Mouse (Mus musculus) T-helper 17 cell (primary cell): ENCODE data around the gene Cmtm3.
"Not testable (repeated sequence)": the region's sequence is repeated elsewhere in the genome, so short reads cannot be mapped to it uniquely, and the experiment has no call there.

Experiments
- in situ Hi-C, 2 experiments: fragments of 300-600 bp; cut with MboI, MseI; formaldehyde crosslinking; loops; 1 replicate in 1 of 2; 2 replicates in 1 of 2; pipeline ENCODE4 v1.15.1; 2025; ENCODE audit warnings: high pct_unique_total_duplicates in 2 of 2

The Cmtm3 gene

DNA sequence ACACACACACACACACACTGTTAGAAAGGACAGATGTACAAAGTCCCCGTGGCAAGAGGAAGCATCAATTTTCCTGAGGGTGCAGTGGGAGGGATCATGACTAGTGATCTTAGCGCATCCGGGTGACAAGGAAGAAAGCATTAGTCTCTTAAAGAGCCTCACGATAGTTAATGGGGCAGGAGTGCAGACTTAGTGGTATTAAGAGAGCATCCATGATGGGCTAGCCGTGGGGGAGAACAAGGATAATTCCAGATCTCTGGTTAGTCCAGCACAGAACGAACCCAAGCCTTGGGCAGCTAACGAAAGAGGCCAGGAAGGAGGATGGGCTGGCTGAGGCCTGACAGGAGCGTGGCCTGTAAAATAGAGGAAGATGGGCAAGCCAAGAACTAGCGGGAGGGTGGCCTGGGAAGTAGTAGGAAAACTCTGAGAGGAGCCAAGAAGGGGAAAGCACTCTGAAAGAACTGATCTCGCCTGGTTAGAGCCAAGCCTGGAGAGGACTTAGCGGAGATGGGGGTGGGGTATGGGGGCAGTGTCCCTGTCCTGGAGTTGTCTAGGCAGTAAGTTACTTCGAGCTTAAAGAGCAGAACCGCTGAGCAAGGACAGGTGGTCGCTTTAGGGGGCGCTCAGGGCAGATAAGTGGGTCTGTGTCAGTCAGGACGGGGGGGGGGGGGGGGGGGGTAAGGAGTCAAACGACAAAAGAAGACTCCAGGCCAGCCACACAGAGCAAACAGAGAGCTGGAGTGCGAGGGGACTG lies at the start of gene Cmtm3:
TSS of gene Cmtm3 (plus strand) at position 182 of the 754 bp plus-strand sequence.
- in situ Hi-C loops = no loop called here

DNA sequence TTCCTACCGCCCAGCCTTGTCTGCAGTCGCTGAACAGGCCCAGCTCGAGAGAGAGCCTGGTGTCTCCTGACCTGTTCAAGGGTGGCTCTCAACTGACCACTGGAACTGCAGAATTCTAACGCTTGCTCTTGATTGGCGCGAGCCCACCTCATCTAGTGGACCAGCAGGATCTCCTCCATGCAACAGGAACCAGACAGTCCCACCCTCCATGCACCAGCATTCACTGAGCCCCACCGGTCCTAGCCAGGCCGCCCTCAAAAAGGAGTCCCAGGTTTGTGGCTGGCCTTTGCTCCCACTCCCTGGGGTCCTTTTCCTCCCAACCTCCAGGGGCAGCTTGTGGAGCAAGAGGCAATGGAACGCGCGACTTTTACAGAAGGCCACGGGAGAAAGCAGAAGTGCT lies 46.1 kb upstream of the Cmtm3 start, which contains the start of gene Cmtm2a:
TSS of gene Cmtm2a (minus strand) at position 101 of the 400 bp plus-strand sequence.
- in situ Hi-C loops = not testable (repeated sequence)

DNA sequence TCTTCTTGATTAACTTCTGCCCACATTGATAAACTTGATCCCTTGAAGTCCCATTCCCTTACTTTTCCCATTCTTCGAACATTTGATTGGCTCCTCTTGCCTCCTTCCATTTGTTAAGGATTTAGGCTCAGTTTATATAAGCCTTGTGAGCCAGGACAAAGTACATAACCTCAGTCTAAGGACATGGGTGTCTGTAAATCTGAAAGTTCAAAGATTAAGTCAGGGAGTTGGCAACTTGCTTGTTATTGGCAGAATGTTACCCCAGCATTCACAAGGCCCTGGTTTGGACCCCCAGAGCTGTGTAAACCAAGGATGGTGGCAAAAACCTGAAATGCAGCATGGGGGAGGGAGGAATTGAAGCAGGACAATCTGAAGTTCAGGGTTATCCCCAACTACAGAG lies 44.8 kb upstream of the Cmtm3 start:
- in situ Hi-C loops = no loop called here

DNA sequence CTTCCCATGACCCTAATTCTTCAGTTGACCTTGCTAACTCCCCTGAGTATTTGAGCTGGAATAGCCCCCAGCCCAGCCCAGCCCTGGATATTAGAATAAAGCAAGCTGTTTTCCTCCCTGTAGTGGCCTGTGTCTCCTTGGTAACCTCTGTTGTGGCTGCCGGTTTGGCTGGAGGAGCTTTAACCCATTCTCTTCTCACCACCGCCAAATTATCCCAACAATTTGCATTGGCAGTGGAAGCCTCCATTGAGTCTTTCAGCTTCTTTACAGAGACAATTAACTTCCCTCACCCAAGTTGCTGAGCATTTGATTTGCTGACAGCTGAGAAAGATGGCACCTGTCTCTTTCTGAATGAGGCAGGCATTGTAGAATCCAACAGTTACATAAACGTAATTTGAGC lies 37.6 kb upstream of the Cmtm3 start:
- in situ Hi-C loops = not testable (repeated sequence)

DNA sequence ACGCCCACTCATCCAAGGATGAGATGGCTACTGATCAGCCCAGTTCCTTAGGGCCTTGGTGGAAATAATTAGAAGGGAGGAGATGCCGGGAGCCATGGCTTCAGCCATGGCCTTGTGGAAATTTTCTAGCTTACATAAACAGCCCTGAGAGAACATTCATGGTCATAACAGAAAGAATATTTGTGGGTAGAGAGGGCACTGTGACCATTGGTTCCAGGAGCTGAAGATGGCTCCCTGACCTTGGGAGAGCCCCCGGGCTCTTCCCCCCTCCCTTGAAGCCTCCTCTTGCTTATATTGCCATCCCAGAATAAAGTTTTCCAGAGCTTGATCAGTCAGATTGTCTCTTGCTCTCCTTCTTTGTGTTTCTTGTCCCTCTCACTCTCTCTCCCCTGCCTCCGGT lies 36.7 kb upstream of the Cmtm3 start:
- in situ Hi-C loops = not testable (repeated sequence)

DNA sequence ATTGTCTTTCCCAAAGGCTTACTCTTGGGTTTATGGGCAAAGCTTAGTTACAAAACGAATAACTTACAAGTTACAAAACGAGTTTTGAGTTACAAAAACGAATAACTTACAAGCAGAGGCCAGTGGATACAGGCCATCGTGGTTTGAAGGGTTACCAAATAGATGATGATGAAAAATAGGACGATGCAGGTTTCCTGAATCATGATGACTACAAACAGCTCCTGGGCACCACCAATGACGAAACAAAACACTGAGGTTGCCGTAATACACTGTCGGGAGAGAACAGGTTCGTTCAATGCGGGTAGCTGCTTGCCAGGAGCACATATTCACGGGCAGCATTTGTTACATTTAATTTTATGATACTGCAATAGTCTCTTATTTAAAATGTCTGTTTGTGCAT lies 34.2 kb upstream of the Cmtm3 start:
- in situ Hi-C loops = loop anchor here (5.0 kb wide), 1 partner anchor 38 kb away; no protein-coding TSS in a partner anchor

DNA sequence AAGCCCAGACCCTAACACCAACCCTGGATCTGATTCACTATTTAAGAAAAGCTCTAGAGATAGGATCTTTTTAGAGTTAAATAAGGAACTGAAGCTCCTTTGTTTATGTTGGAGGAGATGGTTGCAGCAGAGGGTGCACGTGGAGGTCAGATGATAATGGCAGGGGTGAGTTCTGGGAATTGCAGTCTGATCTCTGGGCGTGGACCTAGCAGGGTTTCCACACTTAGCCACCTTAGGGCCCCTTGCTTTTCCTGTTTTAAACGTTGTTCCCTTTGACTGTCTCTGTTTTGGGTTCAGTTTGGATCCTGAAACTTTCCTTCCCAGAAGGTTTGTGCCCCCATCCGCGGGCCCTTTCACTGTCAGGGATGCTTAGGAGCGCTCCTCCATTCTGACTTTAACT lies 30.9 kb upstream of the Cmtm3 start:
- in situ Hi-C loops = loop anchor here (5.0 kb wide), 1 partner anchor 41 kb away; no protein-coding TSS in a partner anchor

DNA sequence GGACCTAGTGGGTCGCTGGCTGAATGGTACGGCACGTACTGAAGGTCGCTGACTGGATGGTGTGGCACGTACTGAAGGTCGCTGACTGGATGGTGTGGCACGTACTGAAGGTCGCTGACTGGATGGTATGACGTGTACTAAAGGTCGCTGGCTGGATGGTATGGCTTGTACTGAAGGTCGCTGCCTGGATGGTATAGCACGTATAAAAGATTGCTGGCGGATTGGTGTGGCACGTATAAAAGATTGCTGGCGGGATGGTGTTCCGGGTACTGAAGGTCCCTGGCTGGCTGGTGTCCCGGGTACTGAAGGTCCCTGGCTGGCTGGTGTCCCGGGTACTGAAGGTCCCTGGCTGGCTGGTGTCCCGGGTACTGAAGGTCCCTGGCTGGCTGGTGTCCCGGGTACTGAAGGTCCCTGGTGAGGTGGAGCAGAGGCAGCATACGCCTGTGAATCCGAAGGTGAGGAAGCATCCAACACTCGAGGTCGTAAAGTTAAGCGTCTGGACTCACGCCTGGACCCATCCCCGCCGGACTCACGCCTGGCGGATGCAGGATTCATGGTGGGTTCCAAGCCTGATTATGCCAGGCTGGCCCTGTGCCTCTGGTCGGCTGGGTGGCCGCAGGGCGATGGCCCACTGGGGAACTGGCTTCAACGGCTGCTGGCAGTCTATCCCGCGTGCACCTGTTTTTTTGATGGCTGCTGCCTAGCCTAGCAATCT lies 29.6 kb upstream of the Cmtm3 start, which contains the start of the genes Gm45711 and Cmtm1:
TSS of gene Gm45711 (minus strand) at position 641 of the 715 bp plus-strand sequence.
TSS of gene Cmtm1 (minus strand) at position 705 of the 715 bp plus-strand sequence.
- in situ Hi-C loops = loop anchor here (5.0 kb wide), 1 partner anchor 42 kb away; no protein-coding TSS in a partner anchor

DNA sequence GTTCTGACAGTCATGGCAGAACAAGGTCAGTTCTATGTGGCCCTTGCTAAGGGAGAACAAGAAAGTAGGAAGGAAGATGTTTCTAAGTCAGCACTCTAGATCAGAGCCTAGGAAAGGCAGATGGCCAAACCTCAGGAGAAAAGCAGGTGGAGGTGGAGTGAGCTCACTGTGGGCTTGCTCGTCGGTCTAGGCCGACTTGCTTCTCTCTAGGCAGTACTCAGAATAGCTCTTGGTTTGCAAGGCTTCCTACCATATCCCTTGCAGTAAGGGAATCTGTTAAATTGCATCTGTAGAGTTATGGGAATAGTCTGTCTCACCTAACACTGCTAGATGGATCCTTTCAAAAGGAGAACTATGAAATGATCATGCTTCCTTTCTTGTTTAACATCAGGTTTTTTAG lies 27.2 kb upstream of the Cmtm3 start:
- in situ Hi-C loops = not testable (repeated sequence)

DNA sequence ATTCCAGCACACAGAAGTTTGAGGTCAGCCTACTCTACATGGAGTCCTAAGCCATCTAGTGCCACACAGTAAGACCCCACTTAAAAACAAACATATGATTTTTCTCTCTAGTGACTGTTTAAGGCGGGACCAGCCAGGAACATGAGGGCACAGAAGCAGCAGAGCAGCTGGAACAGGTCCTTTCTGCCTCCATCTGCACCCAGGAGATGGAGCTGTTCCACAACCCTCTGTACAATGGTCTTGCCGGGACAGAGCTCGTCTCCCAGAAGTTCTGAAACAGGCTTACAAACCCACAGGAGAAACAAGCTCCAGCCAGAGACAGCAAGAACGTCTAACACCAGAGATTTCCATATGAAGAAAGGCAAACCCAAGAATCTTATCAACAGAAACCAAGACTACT lies 25.9 kb upstream of the Cmtm3 start:
- in situ Hi-C loops = no loop called here

DNA sequence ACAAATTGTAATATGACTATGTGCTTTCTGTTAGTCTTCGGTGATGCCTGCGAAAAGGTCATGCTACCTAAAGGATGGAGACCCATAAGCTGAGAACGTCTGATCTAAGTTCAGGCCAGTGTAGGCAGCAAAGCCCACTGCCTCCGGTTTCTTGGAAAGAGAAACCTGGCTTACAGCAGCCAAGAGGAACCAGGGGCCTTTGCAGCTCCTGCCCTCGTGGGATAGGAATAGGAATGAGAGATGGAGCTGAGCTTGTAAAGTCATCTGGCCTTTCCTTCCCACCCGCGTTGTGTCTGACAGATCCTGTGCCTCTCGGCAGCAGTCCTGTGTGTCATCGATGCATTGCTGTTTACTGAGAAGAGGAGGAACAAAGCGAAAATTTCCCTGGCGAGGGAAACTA lies 17.9 kb upstream of the Cmtm3 start, which contains the start of gene Gm11020:
TSS of gene Gm11020 (plus strand) at position 301 of the 400 bp plus-strand sequence.
- in situ Hi-C loops = not testable (repeated sequence)

DNA sequence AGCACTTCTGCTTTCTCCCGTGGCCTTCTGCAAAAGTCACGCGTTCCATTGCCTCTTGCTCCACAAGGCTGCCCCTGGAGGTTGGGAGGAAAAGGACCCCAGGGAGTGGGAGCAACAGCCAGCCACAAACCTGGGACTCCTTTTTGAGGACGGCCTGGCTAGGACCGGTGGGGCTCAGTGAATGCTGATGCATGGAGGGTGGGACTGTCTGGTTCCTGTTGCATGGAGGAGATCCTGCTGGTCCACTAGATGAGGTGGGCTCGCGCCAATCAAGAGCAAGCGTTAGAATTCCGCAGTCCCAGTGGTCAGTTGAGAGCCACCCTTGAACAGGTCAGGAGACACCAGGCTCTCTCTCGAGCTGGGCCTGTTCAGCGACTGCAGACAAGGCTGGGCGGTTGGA lies 17.3 kb upstream of the Cmtm3 start, which contains the start of gene Cmtm2b:
TSS of gene Cmtm2b (plus strand) at position 301 of the 400 bp plus-strand sequence.
- in situ Hi-C loops = not testable (repeated sequence)

DNA sequence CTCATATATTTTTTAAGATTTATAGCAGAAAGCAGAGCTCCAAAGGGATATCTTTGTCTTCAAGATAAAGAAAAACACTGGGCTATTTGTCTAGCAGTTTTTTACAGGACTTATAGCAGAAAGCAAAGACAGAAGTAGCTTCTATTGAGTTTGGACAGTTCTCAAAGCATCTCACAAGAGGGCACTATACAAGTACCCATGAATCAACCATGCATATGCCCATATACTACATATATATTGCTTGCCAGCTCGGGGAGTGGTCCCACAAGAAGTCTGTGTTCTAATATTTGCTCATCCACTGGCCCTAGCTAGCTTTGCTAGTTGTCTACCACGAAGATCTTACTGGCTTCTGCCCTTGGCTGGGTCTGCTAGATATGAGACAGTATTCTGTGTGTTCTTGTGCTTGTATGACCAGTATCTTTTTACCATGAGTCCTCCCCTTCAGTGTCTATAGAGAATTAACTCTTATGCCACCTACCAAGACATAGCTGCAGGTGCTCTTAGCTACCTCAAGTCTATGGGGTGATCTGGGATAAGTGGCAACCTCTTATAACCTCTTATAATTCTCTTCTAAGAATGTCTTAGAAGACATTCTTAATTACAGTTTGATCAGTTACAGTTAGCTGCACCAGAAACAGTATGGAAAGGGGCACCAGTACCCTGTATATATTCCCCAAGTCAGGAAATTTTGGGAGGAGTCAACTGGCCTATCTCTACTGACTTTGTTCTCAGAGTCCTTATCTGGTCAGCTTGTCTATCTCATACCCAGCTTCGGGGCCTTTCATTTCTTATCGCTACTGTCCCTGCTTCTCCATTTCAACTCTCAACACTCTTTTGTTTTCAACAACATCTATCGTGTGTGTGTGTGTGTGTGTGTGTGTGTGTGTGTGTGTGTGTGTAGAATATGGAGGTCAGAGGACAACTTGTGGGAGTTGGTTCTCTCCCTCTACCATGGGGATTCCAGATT lies 6.3 kb upstream of the Cmtm3 start:
- in situ Hi-C loops = no loop called here

DNA sequence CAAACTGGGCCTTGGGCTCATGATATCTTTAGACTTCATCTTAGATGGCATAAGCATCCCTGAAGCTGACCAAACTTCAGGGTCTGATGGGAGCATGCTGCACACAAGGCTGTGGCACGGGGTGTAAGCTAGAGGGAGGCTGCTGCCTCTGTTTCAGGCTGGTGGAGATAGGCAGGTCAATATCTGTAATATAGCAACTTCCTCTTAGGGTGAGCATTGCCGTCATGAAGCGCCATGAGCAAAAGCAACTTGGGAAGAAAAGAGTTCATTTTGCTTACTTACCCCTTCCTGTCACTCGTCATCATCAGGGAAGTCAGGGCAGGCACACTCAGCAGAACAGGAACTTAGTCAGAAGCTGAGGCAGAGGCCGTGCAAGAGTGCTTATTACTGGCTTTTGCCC lies 5.4 kb upstream of the Cmtm3 start:
- in situ Hi-C loops = no loop called here

DNA sequence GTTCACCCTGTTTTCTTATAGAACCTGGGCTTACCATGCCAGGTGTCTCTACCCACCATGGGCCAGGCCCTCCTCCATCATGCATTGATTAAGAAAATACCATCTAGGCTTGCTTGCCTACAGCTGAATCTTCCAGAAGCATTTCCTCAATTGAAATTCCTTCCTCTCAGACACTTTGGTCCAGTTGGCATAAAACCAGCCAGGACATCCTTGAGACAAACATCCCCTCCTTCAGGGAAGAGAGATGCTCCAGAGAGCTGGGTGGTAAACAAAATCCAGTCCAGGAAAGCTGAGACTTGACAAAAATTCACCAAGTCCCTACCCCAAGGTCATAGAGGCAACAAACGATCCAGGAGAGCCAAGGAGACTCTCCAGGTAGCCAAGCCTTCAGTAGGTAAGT lies 5.0 kb upstream of the Cmtm3 start:
- in situ Hi-C loops = no loop called here

DNA sequence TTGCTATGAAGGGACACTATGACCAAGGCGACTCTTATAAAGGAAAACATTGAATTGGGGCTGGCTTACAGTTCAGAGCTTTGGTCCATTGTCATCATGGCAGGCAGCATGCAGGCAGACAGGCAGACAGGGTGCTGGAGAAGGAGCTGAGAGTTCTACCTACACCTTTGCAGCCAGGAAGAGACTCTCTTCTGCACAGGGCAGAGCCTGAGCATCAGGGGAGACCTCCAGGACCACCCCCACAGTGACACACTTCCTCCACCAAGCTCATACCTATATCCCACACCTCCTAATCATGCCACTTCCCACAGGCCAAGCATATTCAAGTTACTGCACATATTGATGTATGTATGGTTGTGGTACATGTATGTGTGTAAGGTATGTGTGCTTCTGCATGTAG lies 2.4 kb upstream of the Cmtm3 start:
- in situ Hi-C loops = no loop called here

DNA sequence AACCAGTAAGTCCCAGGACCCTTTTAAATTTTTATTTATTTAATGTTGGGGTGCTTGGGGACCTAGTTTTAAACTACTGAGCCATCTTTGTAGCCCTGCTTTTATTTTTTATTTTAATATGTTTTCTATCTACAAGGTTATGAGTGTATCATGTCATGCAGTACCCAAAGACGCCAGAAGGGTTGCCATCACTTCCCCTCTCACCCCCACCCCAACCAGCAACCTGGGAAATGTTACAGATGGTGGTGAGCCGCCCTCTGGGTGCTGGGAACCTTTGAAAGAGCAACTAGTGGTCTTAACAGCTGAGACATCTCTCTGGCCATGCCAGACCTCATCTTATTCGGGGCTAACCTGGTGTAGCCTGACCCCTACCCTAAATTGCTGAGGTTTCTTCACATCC lies 1.3 kb upstream of the Cmtm3 start:
- in situ Hi-C loops = no loop called here

DNA sequence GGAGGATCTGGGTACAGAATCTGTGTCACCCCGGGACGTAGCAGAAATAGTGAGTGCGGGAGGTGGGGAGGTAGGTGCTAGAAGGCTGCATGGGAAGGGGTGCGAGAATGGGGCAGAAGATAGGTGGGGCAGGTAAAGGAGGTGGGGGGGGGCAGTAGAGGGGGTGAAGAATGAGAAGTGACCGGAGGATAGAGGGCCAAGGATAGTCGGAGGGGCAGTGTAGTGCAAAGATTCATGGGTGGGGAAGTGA lies 698 bp downstream of the Cmtm3 start:
- in situ Hi-C loops = loop anchor here in 1 of 2 experiments (5.0 to 10.0 kb wide), 3 partner anchors 93 to 235 kb away; partner anchors contain the start of genes Dync1li2 and Tk2

DNA sequence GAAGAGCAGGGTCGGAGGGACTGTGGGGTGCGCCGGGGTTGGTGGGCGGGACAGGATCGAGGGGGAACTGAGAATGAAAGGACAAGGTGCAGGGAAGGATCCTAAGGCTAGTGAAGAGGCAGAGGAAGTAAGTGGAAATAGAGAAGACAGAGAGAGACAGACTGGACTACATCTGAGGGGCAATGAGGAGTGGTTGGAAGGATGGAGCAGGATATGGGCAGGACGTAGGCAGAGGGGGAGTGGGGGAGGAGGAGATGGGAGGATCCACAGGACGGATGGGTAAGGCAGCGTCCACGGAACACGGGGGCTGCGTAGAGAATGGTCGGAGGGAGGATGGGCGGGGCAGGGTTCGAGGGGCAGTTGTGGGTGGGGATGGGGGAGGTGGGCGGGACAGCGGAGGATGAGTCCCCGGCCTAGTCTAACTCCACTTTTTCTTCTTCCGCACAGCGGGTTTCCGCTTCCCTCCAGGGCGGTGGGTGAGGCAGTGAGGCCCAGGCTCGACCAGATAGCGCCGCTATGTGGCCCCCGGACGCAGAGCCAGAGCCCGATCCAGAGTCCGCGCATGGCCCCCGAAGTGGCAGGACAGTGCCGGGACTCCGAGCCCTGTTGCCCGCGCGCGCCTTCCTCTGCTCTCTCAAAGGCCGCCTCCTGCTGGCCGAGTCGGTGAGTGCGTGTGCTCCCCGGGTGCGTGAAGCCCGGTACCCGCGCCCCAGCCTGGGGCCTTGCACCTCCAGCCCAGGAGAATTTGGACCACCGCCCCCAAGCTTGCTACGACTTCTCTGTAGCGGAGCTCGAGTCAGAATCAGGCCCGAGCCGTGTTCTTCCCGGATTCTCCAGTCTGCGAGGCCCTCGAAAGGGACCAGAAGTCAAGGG lies 1.3 kb downstream of the Cmtm3 start:
- in situ Hi-C loops = loop anchor here in 1 of 2 experiments (5.0 to 10.0 kb wide), 3 partner anchors 93 to 234 kb away; partner anchors contain the start of genes Dync1li2 and Tk2

DNA sequence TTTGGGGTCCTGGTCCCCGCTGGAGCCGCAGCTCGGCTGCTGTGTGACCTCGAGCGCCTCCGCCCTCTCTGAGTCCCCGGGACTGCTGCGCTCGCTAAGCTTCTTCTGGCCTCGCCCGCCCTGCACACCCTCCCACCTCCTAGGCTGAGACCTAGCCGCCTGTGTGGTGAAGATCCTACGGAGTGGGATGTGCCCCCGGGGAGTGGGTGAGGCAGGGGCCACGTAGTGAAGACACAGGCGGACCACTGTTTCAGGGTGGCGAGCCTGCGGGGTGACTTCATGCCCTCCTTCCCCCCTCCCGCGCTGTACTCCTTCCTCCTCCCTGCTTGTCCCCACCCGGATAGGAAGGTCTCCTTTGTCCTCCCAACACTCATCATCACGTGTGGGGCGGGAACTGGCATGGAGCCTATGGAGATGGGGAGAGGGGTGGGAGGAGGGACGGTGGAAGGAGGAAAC lies 1.9 kb downstream of the Cmtm3 start:
- in situ Hi-C loops = loop anchor here in 1 of 2 experiments (5.0 to 10.0 kb wide), 3 partner anchors 94 to 234 kb away; partner anchors contain the start of genes Dync1li2 and Tk2
